Mouse (Mus musculus) forebrain, embryonic 13.5 days (tissue): ENCODE measurements at regions not wholly inside any gene's neighbourhood (a gene's known extent, or its start where the extent isn't known, plus 50 kb on each side); places are given as distances from the start of the nearest gene placed in this dataset.
A peak's percentile ranks its signal among the peaks of the same experiment; 100 is the strongest.

Experiments used
- ATAC-seq: fragments of 200-750 bp; cut with Nextera tagmentation; 2 replicates; pipeline ENCODE4 v1.8.0; 2017
- H3K27ac ChIP-seq: fragments of 300-500 bp; sonication (generic); 2 replicates; pipeline ENCODE4 v1.5.1; 2015; ENCODE audit warnings: inconsistent platforms, mild to moderate bottlenecking, moderate library complexity
- H3K27me3 ChIP-seq: fragments of 300-500 bp; sonication (generic); 2 replicates; pipeline ENCODE4 v1.6.1; 2015; ENCODE audit warnings: mild to moderate bottlenecking, inconsistent platforms
- H3K36me3 ChIP-seq: fragments of 300-500 bp; sonication (generic); 2 replicates; pipeline ENCODE4 v1.6.1; 2015; ENCODE audit warnings: mild to moderate bottlenecking, inconsistent platforms; ENCODE audit not compliant: poor library complexity, severe bottlenecking
- H3K4me1 ChIP-seq: fragments of 300-500 bp; sonication (generic); 2 replicates; pipeline ENCODE4 v1.6.1; 2015; ENCODE audit warnings: inconsistent platforms
- H3K4me2 ChIP-seq: fragments of 300-500 bp; sonication (generic); 2 replicates; pipeline ENCODE4 v1.6.1; 2015; ENCODE audit warnings: inconsistent platforms, mild to moderate bottlenecking, moderate library complexity
- H3K4me3 ChIP-seq: fragments of 300-500 bp; sonication (generic); 2 replicates; pipeline ENCODE4 v1.5.1; 2015; ENCODE audit warnings: mild to moderate bottlenecking, inconsistent platforms
- H3K9ac ChIP-seq: fragments of 300-500 bp; sonication (generic); 2 replicates; pipeline ENCODE4 v1.6.1; 2015; ENCODE audit warnings: mild to moderate bottlenecking, inconsistent platforms
- H3K9me3 ChIP-seq: fragments of 300-500 bp; sonication (generic); replicated peaks from 2 replicates; pipeline ENCODE4 v1.6.1; 2016; ENCODE audit warnings: inconsistent platforms
- WGBS: fragments of 180-500 bp; shearing (Covaris S2); methylation state at CpG from one replicate; pipeline ENCODE4 v1.1.7; 2015; 5-methylcytosine and 5-hydroxymethylcytosine counted together

- H3K9ac ChIP-seq: no peak overlapping the region
- no peak for ATAC-seq
- no peaks in the 10 kb centered on the region for H3K36me3 ChIP-seq
- H3K9me3 ChIP-seq: no peaks in the 10 kb centered on the region
- no peak overlapping the region for H3K4me2 ChIP-seq
- no peak overlapping the region for H3K4me3 ChIP-seq
- H3K27ac ChIP-seq: no peak overlapping the region
- H3K27me3 ChIP-seq: no peaks in the 10 kb centered on the region
- 74% methylated on average over 2 of the region's 2 CpGs for WGBS
- no peaks in the 10 kb centered on the region for H3K4me1 ChIP-seq
These were observed 895.8 kb upstream of the Tmprss15 start for GRCm38 (mm10) chr16:79986746-79987145.

- no peaks in the 10 kb centered on the region for H3K4me1 ChIP-seq
- H3K4me3 ChIP-seq: no peak overlapping the region
- no peaks in the 10 kb centered on the region for H3K36me3 ChIP-seq
- ATAC-seq: peak; percentile 79
- H3K27me3 ChIP-seq: no peaks in the 10 kb centered on the region
- H3K9ac ChIP-seq: no peak overlapping the region
- H3K4me2 ChIP-seq: no peak overlapping the region
- 70% methylated on average over 6 of the region's 6 CpGs for WGBS
- H3K27ac ChIP-seq: no peak overlapping the region
- no peaks in the 10 kb centered on the region for H3K9me3 ChIP-seq
These were observed 881.2 kb upstream of the Tmprss15 start for GRCm38 (mm10) chr16:79972146-79972545.

- Histone ChIP-seq H3K36me3 (no peaks in the 10 kb centered on the region), H3K4me3 (no peak overlapping the region), H3K4me2 (no peak overlapping the region), H3K9ac (no peak overlapping the region), H3K9me3 (no peaks in the 10 kb centered on the region), H3K27ac (no peak overlapping the region), H3K27me3 (no peaks in the 10 kb centered on the region), H3K4me1 (no peaks in the 10 kb centered on the region)
- 77% methylated on average over 2 of the region's 2 CpGs for WGBS
- no peak for ATAC-seq
These were observed 846.1 kb upstream of the Tmprss15 start for GRCm38 (mm10) chr16:79937042-79937441.

- no peaks in the 10 kb centered on the region for H3K27me3 ChIP-seq
- H3K27ac ChIP-seq: no peak overlapping the region
- no peak for ATAC-seq
- 90% methylated on average over 1 of the region's 1 CpGs for WGBS
- H3K36me3 ChIP-seq: no peaks in the 10 kb centered on the region
- no peak overlapping the region for H3K4me2 ChIP-seq
- H3K9ac ChIP-seq: no peak overlapping the region
- H3K4me1 ChIP-seq: no peaks in the 10 kb centered on the region
- H3K4me3 ChIP-seq: no peak overlapping the region
- no peaks in the 10 kb centered on the region for H3K9me3 ChIP-seq
These were observed 816.2 kb upstream of the Tmprss15 start for GRCm38 (mm10) chr16:79907126-79907525.

GRCm38 (mm10) chr16:79901467-79901866, 810.6 kb upstream of the Tmprss15 start:
- H3K4me2 ChIP-seq: no peak overlapping the region
- 79% methylated on average over 2 of the region's 2 CpGs for WGBS
- H3K4me3 ChIP-seq: no peak overlapping the region
- no peak for ATAC-seq
- no peaks in the 10 kb centered on the region for H3K9me3 ChIP-seq
- H3K36me3 ChIP-seq: no peaks in the 10 kb centered on the region
- no peak overlapping the region for H3K9ac ChIP-seq
- no peak overlapping the region for H3K27ac ChIP-seq
- no peaks in the 10 kb centered on the region for H3K4me1 ChIP-seq
- H3K27me3 ChIP-seq: no peaks in the 10 kb centered on the region

- no peak overlapping the region for H3K27ac ChIP-seq
- H3K4me3 ChIP-seq: no peak overlapping the region
- 85% methylated on average over 3 of the region's 3 CpGs for WGBS
- H3K36me3 ChIP-seq: no peaks in the 10 kb centered on the region
- H3K9me3 ChIP-seq: no peaks in the 10 kb centered on the region
- no peak for ATAC-seq
- H3K4me2 ChIP-seq: no peak overlapping the region
- H3K27me3 ChIP-seq: no peaks in the 10 kb centered on the region
- H3K9ac ChIP-seq: no peak overlapping the region
- H3K4me1 ChIP-seq: no peaks in the 10 kb centered on the region
These were observed 791.0 kb upstream of the Tmprss15 start for GRCm38 (mm10) chr16:79881855-79882254.

GRCm38 (mm10) chr16:79878063-79878462, 787.2 kb upstream of the Tmprss15 start:
- no peak overlapping the region for H3K27ac ChIP-seq
- H3K4me2 ChIP-seq: no peak overlapping the region
- ATAC-seq: no peak
- H3K9me3 ChIP-seq: no peaks in the 10 kb centered on the region
- no peaks in the 10 kb centered on the region for H3K27me3 ChIP-seq
- no peak overlapping the region for H3K9ac ChIP-seq
- no peak overlapping the region for H3K4me3 ChIP-seq
- 91% methylated on average over 4 of the region's 4 CpGs for WGBS
- H3K4me1 ChIP-seq: no peaks in the 10 kb centered on the region
- H3K36me3 ChIP-seq: no peaks in the 10 kb centered on the region

- no peaks in the 10 kb centered on the region for H3K9me3 ChIP-seq
- H3K4me3 ChIP-seq: no peak overlapping the region
- no peak overlapping the region for H3K4me2 ChIP-seq
- WGBS: 80% methylated on average over 1 of the region's 1 CpGs
- no peaks in the 10 kb centered on the region for H3K4me1 ChIP-seq
- H3K27me3 ChIP-seq: no peaks in the 10 kb centered on the region
- H3K9ac ChIP-seq: no peak overlapping the region
- ATAC-seq: no peak
- H3K36me3 ChIP-seq: no peaks in the 10 kb centered on the region
- H3K27ac ChIP-seq: no peak overlapping the region
These were observed 785.9 kb upstream of the Tmprss15 start for GRCm38 (mm10) chr16:79876827-79877226.

GRCm38 (mm10) chr16:79870578-79871270, 779.8 kb upstream of the Tmprss15 start:
- Histone ChIP-seq H3K36me3 (no peaks in the 10 kb centered on the region), H3K4me3 (no peak overlapping the region), H3K9me3 (no peaks in the 10 kb centered on the region), H3K4me2 (no peak overlapping the region), H3K9ac (no peak overlapping the region), H3K4me1 (peaks cover 7% of the 10 kb centered on the region), H3K27ac (no peak overlapping the region), H3K27me3 (no peaks in the 10 kb centered on the region)
- ATAC-seq: peak; percentile 97
- WGBS: 34% methylated on average over 8 of the region's 8 CpGs

GRCm38 (mm10) chr16:79859540-79859939, 768.6 kb upstream of the Tmprss15 start:
- Histone ChIP-seq H3K36me3 (no peaks in the 10 kb centered on the region), H3K4me1 (no peaks in the 10 kb centered on the region), H3K4me2 (no peak overlapping the region), H3K4me3 (no peak overlapping the region), H3K9me3 (no peaks in the 10 kb centered on the region), H3K27me3 (no peaks in the 10 kb centered on the region), H3K27ac (no peak overlapping the region), H3K9ac (no peak overlapping the region)
- no peak for ATAC-seq
- 74% methylated on average over 1 of the region's 1 CpGs for WGBS

- H3K4me3 ChIP-seq: no peak overlapping the region
- WGBS: 78% methylated on average over 7 of the region's 7 CpGs
- H3K36me3 ChIP-seq: no peaks in the 10 kb centered on the region
- no peak overlapping the region for H3K9ac ChIP-seq
- no peaks in the 10 kb centered on the region for H3K27me3 ChIP-seq
- no peaks in the 10 kb centered on the region for H3K4me1 ChIP-seq
- H3K4me2 ChIP-seq: no peak overlapping the region
- H3K9me3 ChIP-seq: no peaks in the 10 kb centered on the region
- ATAC-seq: no peak
- no peak overlapping the region for H3K27ac ChIP-seq
These were observed 758.3 kb upstream of the Tmprss15 start for GRCm38 (mm10) chr16:79849152-79849551.

GRCm38 (mm10) chr16:79816913-79817312, 726.0 kb upstream of the Tmprss15 start:
- Histone ChIP-seq H3K4me1 (no peaks in the 10 kb centered on the region), H3K9ac (no peak overlapping the region), H3K27me3 (no peaks in the 10 kb centered on the region), H3K36me3 (no peaks in the 10 kb centered on the region), H3K4me3 (no peak overlapping the region), H3K27ac (no peak overlapping the region), H3K9me3 (no peaks in the 10 kb centered on the region), H3K4me2 (no peak overlapping the region)
- no peak for ATAC-seq
- WGBS: 60% methylated on average over 1 of the region's 1 CpGs

GRCm38 (mm10) chr16:79778729-79779128, 687.8 kb upstream of the Tmprss15 start:
- H3K9ac ChIP-seq: no peak overlapping the region
- no peaks in the 10 kb centered on the region for H3K9me3 ChIP-seq
- WGBS: 71% methylated on average over 3 of the region's 3 CpGs
- no peak overlapping the region for H3K4me2 ChIP-seq
- H3K4me3 ChIP-seq: no peak overlapping the region
- no peak overlapping the region for H3K27ac ChIP-seq
- H3K27me3 ChIP-seq: no peaks in the 10 kb centered on the region
- no peaks in the 10 kb centered on the region for H3K4me1 ChIP-seq
- no peak for ATAC-seq
- no peaks in the 10 kb centered on the region for H3K36me3 ChIP-seq
